Mouse (Mus musculus): ENCODE results near the gene Havcr2.
A peak's percentile ranks its signal among the peaks of the same experiment; 100 is the strongest.

- TF ChIP-seq CTCF (IDR thresholded peaks at IDR 0.05) (peak; percentile 30), EP300 (IDR thresholded peaks at IDR 0.05) (no peak)
Measured at GRCm38 (mm10) chr11:46522719-46523118, 68.0 kb downstream of the Havcr2 start.

Measured in lung, postnatal 0 days (tissue).